Mouse (Mus musculus) kidney, embryonic 14.5 days (tissue): Measurements from ENCODE around the gene Rps21. TPM values are rescaled to one million over a fixed set of nuclear protein-coding genes. Genes with fewer than 3 reads are reported as not detected.
A peak's percentile ranks its signal among the peaks of the same experiment; 100 is the strongest.

Experiments used
- ATAC-seq: fragments of 200-750 bp; cut with Nextera tagmentation; 2 replicates; pipeline ENCODE4 v1.8.0; 2017; ENCODE audit warnings: moderate number of reproducible peaks, mild to moderate bottlenecking, moderate TSS enrichment, moderate library complexity; ENCODE audit not compliant: low FRiP score, low TSS enrichment
- H3K27ac ChIP-seq: fragments of 300-500 bp; sonication (generic); 2 replicates; pipeline ENCODE4 v1.5.1; 2014; ENCODE audit warnings: low read depth, mild to moderate bottlenecking, low read length, moderate library complexity, mixed read lengths
- H3K27me3 ChIP-seq: fragments of 300-500 bp; sonication (generic); 2 replicates; pipeline ENCODE4 v1.6.1; 2014; ENCODE audit warnings: mild to moderate bottlenecking, low read length; ENCODE audit not compliant: control insufficient read depth, insufficient read depth
- H3K36me3 ChIP-seq: fragments of 300-500 bp; sonication (generic); 2 replicates; pipeline ENCODE4 v1.6.1; 2014; ENCODE audit warnings: low read length, mixed read lengths; ENCODE audit not compliant: control insufficient read depth, insufficient read depth
- H3K4me1 ChIP-seq: fragments of 300-500 bp; sonication (generic); 2 replicates; pipeline ENCODE4 v1.6.1; 2014; ENCODE audit warnings: low read length, mixed read lengths; ENCODE audit not compliant: control insufficient read depth, insufficient read depth
- H3K4me2 ChIP-seq: fragments of 300-500 bp; sonication (generic); replicated peaks from 2 replicates; pipeline ENCODE4 v1.6.1; 2014; ENCODE audit warnings: low read depth, mild to moderate bottlenecking, low read length
- H3K4me3 ChIP-seq: fragments of 300-500 bp; sonication (generic); 2 replicates; pipeline ENCODE4 v1.5.1; 2014; ENCODE audit warnings: mild to moderate bottlenecking, low read length
- H3K9ac ChIP-seq: fragments of 300-500 bp; sonication (generic); 2 replicates; pipeline ENCODE4 v1.6.1; 2014; ENCODE audit warnings: low read depth, mild to moderate bottlenecking, low read length, moderate library complexity
- H3K9me3 ChIP-seq: fragments of 300-500 bp; sonication (generic); 2 replicates; pipeline ENCODE4 v1.6.1; 2016; ENCODE audit warnings: low read length; ENCODE audit not compliant: control insufficient read depth
- WGBS: fragments of 180-500 bp; shearing (Covaris S2); extraction: QIAGEN DNeasy Blood & Tissue Kit; methylation state at CpG from one replicate; pipeline ENCODE4 v1.1.7; 2014; 5-methylcytosine and 5-hydroxymethylcytosine counted together
- polyA plus RNA-seq: library from polyadenylated mRNA; unstranded; fragments of >200 nt; fragmentation: Nextera tagmentation; extraction: Ambion mirVana; gene quantifications from 2 replicates; pipeline ENCODE4 v1.2.1, GENCODE M21; 2014

Rps21 gene
- polyA plus RNA-seq, 1 experiment from 2014 or later = 730 TPM

DNA sequence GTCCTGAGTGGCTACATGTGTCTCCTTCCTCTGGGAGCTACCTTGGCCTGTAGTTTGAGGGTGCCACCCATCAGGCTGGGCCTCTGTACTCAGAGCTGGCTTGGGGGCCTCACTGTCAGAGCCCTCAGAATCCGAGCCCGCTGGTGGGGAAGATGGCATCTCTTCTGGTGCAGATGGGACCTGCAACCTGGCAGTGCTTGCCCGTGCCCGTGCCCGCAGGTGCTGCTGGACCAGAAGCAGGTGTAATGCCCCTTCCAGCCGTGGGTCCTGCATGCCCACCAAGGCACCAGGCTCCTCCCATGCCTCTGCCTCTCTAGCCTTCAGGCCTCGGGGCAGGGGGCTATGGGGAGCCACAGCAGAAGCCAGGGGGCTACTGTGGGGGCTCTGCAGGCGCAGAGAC is 22.1 kb downstream of the Rps21 start:
- WGBS = 90% methylated on average over 8 of the region's 8 CpGs
- no peaks in the 10 kb centered on the region for H3K27me3 ChIP-seq
- no peaks in the 10 kb centered on the region for H3K36me3 ChIP-seq
- H3K4me3 ChIP-seq = no peak overlapping the region
- H3K4me1 ChIP-seq = 0 out of 2 replicates have a peak, but pooled peaks cover 6% of the 10 kb centered on the region
- no peak for ATAC-seq
- H3K27ac ChIP-seq = no peak overlapping the region
- H3K4me2 ChIP-seq = no peak overlapping the region
- peak overlapping the region; percentile 2; the same call in 1 of the 2 replicates for H3K9ac ChIP-seq
- no peaks in the 10 kb centered on the region for H3K9me3 ChIP-seq

DNA sequence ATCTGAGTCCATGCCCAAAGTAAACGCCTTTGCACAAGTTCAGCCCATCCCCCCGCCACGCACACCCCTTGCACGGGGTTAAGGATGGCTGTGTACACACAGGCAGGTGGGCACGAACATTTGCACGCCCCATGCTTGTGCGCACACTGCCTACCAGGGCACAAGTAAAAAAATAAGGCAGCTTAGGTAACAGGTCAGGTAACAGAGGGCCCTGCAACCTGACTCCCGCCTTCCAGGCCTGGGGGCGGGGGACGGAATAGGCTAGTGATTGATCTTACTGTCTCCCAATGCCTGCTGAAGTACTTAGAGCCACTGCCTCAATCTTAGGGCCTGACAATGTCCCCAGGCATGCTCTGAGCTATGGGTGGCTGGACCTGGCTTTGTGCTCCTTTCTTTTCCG is 31.8 kb downstream of the Rps21 start:
- 29% methylated on average over 11 of the region's 11 CpGs for WGBS
- H3K4me3 ChIP-seq = no peak overlapping the region
- H3K27me3 ChIP-seq = no peaks in the 10 kb centered on the region
- H3K9me3 ChIP-seq = no peaks in the 10 kb centered on the region
- 0 out of 2 replicates have a peak, but pooled peaks have one; percentile 30 for ATAC-seq
- peak overlapping the region; percentile 17; the same call in 1 of the 2 replicates for H3K4me2 ChIP-seq
- peak overlapping the region; percentile 82 for H3K27ac ChIP-seq
- H3K4me1 ChIP-seq = no peaks in the 10 kb centered on the region
- no peaks in the 10 kb centered on the region for H3K36me3 ChIP-seq
- H3K9ac ChIP-seq = no peak overlapping the region

DNA sequence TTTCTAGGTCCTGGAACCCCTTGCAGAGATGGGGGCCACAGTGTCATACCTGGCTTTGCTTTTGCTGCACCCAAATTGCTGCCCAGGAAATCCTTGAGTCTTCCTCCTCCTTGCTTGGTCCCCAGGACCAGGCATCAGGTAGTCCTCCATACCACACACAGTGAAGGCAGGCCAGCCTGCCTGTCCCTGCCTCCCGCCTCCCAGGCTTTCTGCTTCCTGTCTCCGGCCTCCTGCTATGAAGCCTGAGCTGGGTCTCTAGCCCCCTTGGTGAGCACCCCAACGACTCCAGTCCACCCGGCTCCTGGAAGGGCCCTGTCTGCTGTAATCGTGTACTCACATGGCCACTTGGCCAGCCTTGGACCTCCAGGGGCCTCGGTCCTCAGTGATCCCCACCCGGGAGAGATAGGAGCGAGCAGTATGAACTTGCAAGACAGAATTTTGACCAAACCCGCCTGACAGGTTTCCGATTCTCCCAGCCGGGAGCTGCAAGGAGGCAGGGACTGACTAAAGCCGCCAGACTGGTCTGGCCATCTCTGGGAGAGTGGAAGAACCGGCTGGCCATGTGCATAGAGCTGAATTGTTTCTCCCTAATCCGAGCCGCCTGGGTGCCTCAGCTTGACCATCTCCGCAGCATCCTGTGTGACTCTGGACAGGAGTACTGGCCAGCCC is 32.4 kb downstream of the Rps21 start, which contains the start of gene Rbbp8nl:
TSS of gene Rbbp8nl (minus strand) at position 440 of the 669 bp plus-strand sequence.
- 41% methylated on average over 16 of the region's 16 CpGs for WGBS
- H3K4me3 ChIP-seq = no peak within 1 kb of the TSS
- peak; percentile 67 for ATAC-seq

DNA sequence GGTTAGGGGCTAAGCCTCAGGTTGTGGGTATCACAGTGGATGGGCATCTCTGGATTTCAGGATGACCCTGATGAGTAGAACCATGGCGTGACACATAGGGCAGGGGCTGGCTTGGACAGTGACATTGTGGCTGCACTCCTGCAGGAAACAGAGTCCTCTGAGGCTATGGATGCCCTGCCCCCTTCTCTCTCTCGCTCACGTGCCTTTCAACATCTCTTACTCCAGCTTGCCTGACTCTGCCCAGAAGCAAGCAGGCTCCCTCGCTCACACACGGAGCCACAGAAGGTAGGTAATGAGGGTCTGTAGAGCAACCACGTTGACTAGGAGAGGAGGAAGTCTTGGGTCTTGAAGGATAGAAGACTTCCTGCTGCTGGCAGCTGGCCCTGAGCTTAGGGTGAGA is 33.3 kb downstream of the Rps21 start:
- H3K36me3 ChIP-seq = no peaks in the 10 kb centered on the region
- no peaks in the 10 kb centered on the region for H3K27me3 ChIP-seq
- no peak overlapping the region for H3K4me2 ChIP-seq
- H3K4me3 ChIP-seq = no peak overlapping the region
- no peaks in the 10 kb centered on the region for H3K4me1 ChIP-seq
- no peaks in the 10 kb centered on the region for H3K9me3 ChIP-seq
- no peak overlapping the region for H3K9ac ChIP-seq
- no peak; the same call in 1 of the 2 replicates for ATAC-seq
- WGBS = 69% methylated on average over 6 of the region's 6 CpGs
- peak overlapping the region; percentile 12; the same call in 1 of the 2 replicates for H3K27ac ChIP-seq

More for the DNA sequence above, 32.4 kb downstream of the Rps21 start, which contains the start of gene Rbbp8nl:
- no peak within 1 kb of the TSS for H3K9ac ChIP-seq
- peak within 1 kb of the TSS; percentile 17; the same call in 1 of the 2 replicates for H3K4me2 ChIP-seq
- no peaks in the 10 kb centered on the region for H3K36me3 ChIP-seq
- H3K4me1 ChIP-seq = no peaks in the 10 kb centered on the region
- H3K9me3 ChIP-seq = no peaks in the 10 kb centered on the region
- H3K27ac ChIP-seq = peak within 1 kb of the TSS; percentile 82
- H3K27me3 ChIP-seq = no peaks in the 10 kb centered on the region

DNA sequence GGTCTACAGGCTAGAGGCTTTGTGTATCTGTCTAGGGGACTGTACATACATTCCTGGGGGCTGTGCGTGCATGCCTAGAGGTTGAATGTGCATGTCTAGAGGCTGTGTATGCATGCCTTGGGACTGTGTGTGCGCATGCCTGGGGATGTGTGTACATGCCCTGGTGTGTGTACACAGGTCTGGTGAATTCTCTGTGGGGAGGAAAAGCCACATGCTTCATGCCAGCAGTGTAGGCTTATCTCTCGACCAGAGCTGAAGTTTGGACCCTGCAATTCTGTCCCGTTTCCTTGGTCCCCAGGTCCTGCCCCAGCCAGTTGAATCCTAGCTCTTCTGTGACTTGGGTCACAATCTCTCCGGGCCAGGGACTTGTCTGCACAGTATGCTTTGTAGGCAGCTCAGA is 34.4 kb downstream of the Rps21 start:
- Histone ChIP-seq H3K27ac (no peak overlapping the region), H3K9ac (no peak overlapping the region), H3K4me2 (no peak overlapping the region), H3K4me3 (no peak overlapping the region), H3K27me3 (no peaks in the 10 kb centered on the region), H3K9me3 (no peaks in the 10 kb centered on the region), H3K4me1 (no peaks in the 10 kb centered on the region), H3K36me3 (no peaks in the 10 kb centered on the region)
- 81% methylated on average over 5 of the region's 5 CpGs for whole genome bisulfite sequencing
- no peak for ATAC-seq

GRCm38 (mm10) chr2:180292026-180292425 is 34.8 kb downstream of the Rps21 start:
- no peak for ATAC-seq
- Histone ChIP-seq H3K27me3 (no peaks in the 10 kb centered on the region), H3K4me2 (no peak overlapping the region), H3K36me3 (no peaks in the 10 kb centered on the region), H3K4me3 (no peak overlapping the region), H3K27ac (no peak overlapping the region), H3K9me3 (no peaks in the 10 kb centered on the region), H3K9ac (no peak overlapping the region), H3K4me1 (no peaks in the 10 kb centered on the region)
- 76% methylated on average over 4 of the region's 4 CpGs for WGBS

GRCm38 (mm10) chr2:180292906-180293305 is 35.7 kb downstream of the Rps21 start:
- Histone ChIP-seq H3K4me1 (no peaks in the 10 kb centered on the region), H3K27me3 (no peaks in the 10 kb centered on the region), H3K9me3 (no peaks in the 10 kb centered on the region), H3K4me2 (no peak overlapping the region), H3K4me3 (no peak overlapping the region), H3K9ac (no peak overlapping the region), H3K27ac (no peak overlapping the region), H3K36me3 (no peaks in the 10 kb centered on the region)
- WGBS = 62% methylated on average over 8 of the region's 8 CpGs
- ATAC-seq = no peak

DNA sequence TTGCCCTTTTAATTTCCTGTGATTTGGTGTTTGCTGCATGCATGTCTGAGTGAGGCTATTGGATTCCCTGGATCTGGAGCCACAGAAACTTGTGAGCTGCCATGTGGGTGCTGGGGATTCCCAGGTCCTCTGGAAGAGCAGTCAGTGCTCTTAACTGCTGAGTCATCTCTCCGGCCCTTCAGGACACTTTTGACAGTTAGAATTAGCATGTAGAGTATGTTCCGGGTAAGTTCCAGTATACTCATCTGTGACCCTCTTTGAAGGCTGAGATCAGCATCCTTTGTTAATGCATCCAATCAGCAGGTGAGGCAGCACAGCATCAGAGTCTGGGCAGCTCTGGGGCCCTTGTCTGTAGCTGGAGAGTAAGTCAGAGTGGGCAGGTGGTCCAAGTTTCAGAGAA is 43.1 kb downstream of the Rps21 start:
- H3K27me3 ChIP-seq = no peaks in the 10 kb centered on the region
- H3K4me1 ChIP-seq = no peaks in the 10 kb centered on the region
- ATAC-seq = no peak
- no peak overlapping the region for H3K9ac ChIP-seq
- no peak overlapping the region for H3K4me3 ChIP-seq
- no peaks in the 10 kb centered on the region for H3K9me3 ChIP-seq
- no peak overlapping the region for H3K27ac ChIP-seq
- 72% methylated on average over 2 of the region's 2 CpGs for WGBS
- no peak overlapping the region for H3K4me2 ChIP-seq
- no peaks in the 10 kb centered on the region for H3K36me3 ChIP-seq

DNA sequence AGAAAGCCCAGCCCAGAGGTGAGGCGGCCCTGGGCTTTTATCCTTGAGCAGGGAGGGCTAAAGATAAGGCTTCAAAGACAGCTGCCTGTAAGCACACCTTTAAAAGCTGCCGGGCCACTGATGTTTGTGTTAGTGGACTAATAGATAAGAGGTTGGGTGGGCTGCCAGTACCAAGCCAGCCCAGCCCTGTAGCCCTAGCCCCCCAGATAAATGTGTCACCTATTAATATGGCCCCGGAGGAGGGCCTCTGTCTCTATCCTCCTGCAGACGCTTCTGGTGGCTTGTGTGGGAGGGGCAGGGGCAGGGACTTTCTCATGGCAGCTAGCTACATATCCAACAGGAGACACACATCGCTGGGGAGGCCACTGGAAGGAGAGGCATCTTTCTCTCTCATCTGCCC is 43.6 kb downstream of the Rps21 start:
- Histone ChIP-seq H3K9ac (no peak overlapping the region), H3K27me3 (no peaks in the 10 kb centered on the region), H3K4me1 (no peaks in the 10 kb centered on the region), H3K4me2 (no peak overlapping the region), H3K4me3 (no peak overlapping the region), H3K9me3 (no peaks in the 10 kb centered on the region), H3K27ac (no peak overlapping the region), H3K36me3 (no peaks in the 10 kb centered on the region)
- ATAC-seq = no peak
- 30% methylated on average over 5 of the region's 5 CpGs for WGBS
